Mouse (Mus musculus) cerebellum, adult 2 months (tissue): ENCODE results near the gene Ift81.

Experiments used
- CTCF ChIP-seq: fragments of 200-500 bp; IDR thresholded peaks from 2 replicates; pipeline ENCODE4 v1.5.1; 2011; ENCODE audit warnings: low read depth, mild to moderate bottlenecking, control low read depth, low read length, moderate library complexity, borderline replicate concordance; ENCODE audit not compliant: insufficient read depth
- POLR2A ChIP-seq: fragments of 200-500 bp; IDR thresholded peaks from 2 replicates; pipeline ENCODE4 v1.6.1; 2011; ENCODE audit warnings: low read length, control low read depth, borderline replicate concordance; ENCODE audit not compliant: insufficient read depth

- no peak for TF ChIP-seq CTCF
- TF ChIP-seq POLR2A: no peak
These were observed 7.1 kb upstream of the Ift81 start for GRCm38 (mm10) chr5:122621376-122621886.
